Mouse (Mus musculus): ENCODE measurements around the gene Auts2.

The Auts2 gene

DNA sequence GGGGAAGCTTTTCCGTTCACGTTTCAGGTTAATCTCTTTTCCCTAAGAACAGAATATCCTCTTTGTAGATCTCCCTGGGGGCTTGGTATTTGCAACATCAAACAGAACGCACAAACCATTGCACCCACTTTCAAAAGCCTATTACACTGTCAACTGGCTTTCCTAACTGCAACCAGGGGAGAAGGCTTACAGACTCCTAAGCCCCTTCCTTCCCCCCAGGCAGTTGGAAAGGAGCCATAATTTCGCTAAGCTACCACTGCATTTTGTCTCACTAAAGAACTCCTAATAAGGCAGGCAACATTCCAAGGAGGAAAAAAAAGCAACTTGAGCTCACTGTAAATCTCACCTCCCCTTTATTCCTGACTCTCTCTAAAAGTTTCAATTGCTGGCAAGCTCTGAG, 470.8 kb downstream of the Auts2 start:
- DNase-seq: no peak

DNA sequence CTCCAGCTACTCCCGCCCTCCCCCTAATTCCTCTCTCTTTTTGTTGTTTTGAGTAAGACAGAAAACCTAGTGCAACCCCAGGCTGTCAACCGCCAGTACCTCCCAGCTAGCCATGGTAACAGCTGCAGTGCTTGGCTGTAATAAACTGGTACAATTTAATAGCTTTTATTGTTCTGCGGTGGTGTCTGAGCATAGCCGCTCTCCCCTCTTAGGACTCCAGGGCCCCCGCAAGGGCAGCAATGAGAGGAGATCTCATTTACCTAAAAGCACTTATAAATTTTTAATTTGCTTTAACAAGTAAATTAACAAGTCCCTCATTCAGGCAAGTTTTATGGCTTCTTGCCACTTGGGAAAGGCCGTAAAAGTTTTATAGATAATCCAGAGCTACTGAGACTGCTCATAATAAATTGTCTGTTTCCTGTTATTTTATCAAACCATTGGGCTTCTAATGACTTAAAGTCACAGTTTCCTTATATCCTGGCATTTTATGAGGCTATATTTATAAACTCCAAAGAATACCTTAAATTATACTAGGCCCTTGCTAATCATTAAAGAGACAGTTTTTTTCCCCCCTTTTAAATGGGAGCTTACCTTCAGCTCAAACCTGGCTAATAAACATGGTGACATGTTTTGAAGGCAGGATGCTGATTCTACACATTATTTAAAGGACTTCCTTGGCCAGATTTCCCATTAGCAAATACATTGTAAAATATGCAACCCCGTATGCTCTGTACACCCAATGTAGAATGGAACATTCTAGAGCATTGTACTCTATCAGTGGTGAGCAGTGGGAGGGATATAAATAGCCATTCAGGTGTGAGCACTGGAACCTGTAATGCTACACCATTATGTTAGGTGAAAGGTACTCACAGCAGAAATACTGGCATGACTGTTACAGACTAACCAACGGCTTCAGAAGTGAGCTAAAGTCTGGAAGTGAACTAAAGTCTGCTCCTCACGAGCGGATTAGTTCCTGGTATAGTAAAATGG, 475.1 kb downstream of the Auts2 start:
- DNase-seq: no peak

DNA sequence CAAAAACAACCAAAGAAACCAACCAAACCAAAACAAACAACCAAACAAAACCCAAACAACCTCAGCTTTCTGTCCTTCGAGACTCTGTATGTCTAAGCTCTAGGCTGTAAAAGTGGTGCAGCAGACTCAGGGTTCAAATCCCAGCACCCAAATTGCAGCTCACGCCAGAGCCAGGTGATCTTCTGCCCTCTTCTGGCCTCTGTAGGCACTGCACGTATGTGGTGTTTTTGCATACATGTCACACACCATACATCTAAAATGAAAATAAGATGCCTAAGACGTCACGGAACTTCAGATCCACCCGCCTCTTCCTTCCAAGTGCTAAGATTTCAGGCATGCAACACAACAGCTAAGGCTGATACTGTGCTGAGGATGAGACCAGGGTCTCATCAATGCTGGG, 483.0 kb downstream of the Auts2 start:
- no peak for DNase-seq

DNA sequence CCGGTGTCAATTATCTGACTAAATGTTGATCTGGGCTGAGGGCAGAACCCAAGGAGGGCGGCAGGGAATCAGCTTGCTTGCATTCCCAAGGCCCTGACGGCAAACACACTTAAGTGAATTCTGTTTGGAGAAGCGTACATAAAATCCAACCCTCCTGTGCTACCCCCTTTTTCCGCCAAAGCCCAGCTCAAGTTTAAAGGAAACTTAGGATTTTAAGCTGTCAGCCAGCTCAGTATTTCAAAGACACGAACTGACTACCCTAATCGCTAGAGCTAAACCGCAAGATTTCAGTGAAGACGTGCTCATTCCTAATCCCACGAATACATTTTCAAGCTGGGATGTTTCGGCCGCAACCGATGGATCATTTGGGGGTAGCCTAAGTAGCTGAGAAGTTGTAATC, 490.5 kb downstream of the Auts2 start:
- no peak for DNase-seq

DNA sequence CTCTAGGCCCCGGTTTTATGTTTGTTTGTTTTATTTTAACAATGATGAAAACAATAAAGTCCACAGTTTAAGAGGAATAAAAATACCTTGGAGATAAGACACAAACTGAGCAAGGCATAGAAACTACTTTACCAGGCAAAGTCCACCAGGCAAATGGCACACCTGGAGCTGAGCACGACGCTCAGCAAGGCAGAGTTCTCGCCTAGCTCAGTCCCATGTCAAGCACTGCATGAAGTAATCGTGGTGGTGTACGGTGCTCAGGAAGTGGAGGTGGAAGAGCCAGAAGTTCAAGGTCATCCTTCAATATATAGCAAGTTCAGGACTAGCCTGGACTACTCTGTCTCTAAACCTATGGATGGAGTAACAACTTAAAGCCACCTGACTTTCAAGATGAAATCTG, 503.6 kb downstream of the Auts2 start:
- DNase-seq: no peak

DNA sequence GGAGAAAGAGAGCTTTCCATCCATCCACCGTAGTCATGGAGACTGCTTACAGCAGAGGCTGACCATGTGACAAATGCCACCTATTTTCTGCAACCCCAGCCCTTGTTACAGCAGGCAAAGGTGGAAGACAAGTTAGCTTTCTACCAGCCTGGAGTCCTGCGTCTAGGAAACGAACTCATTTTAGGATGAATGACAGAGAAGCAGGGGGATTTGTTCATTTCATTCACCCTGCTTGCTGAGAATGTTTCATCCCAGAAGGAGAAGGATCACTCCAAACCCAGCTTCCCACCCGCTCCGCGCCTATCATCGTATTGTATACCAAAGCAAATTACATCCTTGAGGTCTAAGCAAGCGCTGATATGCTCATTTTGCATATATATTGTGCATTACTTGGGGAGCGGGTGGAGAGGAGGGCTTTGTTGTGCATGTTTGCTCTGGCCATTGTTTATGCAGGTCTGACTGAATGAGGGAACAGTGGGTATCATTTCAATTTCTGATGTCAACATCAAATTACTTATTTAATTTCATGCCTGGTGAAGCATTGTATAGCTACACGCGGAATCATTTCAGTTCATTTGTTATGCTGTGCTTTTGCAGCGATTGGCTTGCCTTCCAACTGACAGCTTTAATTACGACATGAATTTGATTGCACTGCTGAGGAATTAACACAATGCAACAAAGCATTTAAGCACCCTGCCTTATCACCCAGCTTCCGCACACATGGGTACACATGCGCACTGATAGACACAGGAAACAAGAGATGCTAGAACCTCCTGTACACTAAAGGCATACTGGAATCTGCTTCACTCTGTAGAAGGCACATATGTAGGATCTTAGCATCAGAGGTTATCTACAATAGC, 509.4 kb downstream of the Auts2 start:
- peak; percentile 27 for DNase-seq

DNA sequence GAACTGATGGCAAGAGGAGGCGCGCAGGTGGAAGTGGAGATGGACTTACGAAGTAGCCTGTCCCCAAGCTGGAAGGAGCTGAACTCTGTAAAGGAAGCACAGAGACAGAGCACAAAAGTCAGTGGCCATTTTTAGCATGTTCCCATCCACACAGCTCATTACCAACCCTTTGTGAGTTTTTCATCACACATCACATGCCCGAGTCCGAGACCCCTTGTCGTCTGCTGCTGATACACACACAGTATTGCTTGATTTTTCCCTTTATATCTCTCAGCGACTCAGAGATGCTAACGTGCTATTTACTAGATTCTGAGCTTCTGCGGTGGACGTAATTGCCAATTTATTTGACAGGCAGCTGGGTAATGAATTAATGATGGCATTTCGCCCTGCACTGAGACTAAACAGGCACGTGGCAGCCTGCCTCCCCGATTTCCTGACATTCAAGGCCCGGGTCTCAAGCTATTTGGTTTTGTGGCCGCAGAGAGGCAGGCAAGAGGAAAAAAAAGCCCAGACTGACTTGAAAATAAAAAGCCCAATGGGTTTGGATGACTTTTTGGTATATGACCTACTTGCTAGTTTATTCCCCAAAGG, 512.1 kb downstream of the Auts2 start:
- DNase-seq: no peak

DNA sequence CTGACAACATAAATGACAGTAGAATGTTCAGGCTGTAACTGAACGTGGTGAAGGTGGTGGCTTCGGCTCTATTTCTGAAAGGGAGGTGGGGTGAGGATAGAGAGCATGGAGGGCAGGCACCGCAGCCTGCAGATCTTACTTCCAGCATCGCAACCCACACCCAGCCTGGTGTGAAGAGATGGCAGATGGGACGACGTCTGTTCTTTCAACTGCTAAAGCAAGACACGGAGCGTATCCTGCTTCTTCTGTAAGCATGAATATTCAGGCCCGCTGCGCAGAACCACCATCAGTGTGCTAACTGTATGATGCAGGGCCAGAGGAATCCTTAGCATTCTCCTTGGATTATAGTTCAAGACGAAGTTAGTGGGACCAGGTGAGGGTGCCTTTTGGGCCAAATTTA, 513.5 kb downstream of the Auts2 start:
- peak; percentile 93 for DNase-seq

DNA sequence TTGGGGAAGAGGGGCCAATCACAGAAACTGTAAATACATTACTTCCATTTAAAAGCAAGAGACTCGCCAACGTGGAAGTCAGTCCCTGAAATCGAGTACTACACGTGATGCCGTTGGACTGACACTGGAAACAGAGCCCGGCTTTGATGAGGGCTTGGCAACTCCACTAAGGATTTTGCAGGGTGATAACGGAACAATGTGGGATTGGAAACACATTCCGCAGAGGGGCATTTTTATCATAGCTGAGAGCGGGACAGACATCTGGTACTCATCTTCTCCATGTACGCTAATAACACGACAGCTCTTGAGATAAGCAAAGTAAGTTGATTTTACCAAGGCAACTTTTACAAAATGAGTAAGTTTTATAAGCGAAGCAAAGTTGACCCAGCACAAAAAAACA, 514.1 kb downstream of the Auts2 start:
- DNase-seq: no peak

DNA sequence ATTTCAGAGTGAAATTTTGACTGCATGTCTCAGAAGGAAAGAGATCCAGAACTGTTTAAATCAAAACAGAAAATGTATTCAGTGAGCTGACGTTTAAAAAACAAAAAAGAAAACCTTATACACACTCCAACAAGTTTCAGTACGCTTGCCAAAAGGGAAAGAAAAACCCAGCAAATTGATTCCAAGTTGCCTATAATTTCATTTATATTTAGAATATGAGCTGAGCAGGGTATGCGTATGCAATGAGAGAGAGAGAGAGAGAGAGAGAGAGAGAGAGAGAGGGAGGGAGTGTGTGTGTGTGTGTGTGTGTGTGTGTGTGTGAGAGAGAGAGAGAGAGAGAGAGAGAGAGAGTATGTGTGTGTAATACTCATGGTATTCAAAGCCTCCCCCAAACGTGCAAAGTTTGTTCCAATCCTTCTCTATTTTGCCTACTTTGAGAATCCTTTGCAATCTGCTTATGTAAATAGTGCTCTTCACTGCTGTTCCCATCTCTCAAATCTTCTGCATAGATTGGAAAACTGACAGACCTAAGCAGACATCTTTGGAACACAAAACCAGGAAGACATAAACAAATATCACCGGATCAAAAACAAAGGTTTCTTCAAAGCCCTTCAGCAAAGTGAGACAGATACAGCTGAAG, 515.2 kb downstream of the Auts2 start:
- DNase-seq: no peak

DNA sequence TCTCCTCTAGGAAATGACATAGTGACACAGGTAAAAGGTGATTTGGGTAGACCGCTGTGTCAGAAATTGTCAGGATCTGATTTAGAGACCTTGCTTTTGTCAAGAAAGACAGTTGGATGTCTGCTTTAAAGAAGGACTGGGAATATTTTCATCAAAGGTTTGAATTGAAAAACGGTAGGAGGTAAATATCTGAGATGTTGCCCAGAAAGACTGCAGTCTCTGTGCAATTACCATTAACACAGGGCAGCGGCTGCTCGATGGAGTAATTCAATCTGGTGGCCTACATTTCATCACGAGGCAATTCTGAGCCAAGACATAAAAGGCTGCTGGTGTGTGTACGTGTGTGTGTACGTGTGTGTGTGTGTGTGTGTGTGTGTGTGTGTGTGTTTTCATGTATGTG, 529.8 kb downstream of the Auts2 start:
- no peak for DNase-seq

DNA sequence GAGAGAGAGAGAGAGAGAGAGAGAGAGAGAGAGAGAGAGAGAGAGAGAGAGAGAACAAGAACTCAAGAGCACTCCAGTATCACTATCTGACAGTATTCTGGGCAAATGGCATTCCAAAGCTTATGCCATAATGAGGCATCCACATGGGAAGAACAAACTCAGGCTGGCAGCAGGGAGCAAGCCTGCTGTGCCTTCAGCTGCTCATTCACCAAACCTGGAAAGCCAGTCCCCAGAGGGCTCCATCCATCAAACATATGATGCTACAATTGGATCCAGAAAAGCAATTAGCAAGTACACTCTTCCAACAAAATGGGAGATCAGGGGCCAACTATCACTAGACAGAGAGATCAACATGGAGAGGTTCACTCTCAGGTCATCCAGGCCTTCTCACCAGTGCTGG, 531.3 kb downstream of the Auts2 start:
- peak; percentile 69 for DNase-seq

DNA sequence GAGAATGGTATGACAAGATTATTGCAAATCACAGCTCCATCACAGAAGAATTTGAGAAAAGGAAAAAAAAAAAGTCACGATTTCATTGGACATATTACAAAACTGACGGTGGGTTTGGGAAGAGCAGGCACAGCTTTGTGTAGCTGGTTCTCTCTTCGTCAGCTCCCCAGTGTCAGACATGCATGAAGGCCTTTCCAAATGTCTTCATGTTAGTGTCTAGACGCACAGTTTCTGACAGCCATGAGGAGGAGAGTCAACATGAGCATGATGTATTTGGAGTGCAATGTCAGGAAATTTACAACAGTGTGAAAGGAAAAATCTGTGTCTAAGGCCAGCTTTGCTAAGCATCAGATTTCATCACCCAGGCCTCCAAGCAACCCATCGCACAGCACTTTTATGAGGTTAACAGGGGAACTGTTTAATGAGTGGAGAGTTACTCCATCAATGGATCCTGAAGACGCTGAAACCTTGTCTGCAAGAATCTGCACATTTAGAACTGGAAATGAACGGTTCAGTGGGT, 534.4 kb downstream of the Auts2 start:
- no peak for DNase-seq

DNA sequence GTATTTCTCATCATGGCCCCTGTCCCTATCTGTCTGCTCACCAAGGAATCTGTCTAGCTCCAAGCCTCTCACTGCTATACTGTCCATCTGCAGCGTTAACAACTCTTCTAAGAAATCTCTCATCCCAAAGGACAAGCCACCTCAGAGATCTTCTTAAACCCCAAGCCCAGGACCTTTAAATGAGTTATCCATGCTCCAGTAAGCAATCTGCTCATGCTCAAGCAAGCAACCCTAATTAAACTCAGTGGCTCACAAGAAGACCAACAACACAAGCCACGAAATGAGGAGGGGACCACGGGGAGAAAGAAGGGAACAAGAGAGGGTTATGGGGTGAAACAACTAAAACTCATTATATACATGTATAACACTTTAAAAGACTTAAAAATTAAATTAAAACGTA, 535.2 kb downstream of the Auts2 start:
- DNase-seq: no peak

DNA sequence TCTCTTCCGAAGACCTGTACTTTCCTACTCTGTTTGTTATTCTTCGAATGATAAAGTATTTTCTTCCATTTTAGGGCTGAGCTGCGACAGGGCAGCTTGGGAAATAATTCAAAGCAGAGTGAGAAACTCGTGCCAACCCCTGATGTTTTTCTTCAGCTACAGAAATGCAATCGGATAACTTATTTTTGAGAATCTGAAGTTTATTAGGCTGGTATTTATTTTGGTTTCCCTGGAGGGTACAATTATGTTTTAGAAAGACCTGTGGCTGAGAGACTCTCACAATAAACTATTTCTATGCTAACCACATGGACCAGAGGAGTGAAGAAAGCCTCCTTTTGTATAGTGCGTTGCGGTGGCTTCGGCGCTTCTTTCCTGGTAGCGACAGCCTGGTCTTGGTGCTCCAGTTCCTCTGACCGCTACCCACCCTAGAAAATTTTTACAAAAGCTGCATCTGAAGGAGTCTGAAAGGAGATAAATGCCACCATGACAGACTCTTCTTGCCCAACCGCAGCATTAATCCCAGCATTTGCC, 550.4 kb downstream of the Auts2 start:
- no peak for DNase-seq

DNA sequence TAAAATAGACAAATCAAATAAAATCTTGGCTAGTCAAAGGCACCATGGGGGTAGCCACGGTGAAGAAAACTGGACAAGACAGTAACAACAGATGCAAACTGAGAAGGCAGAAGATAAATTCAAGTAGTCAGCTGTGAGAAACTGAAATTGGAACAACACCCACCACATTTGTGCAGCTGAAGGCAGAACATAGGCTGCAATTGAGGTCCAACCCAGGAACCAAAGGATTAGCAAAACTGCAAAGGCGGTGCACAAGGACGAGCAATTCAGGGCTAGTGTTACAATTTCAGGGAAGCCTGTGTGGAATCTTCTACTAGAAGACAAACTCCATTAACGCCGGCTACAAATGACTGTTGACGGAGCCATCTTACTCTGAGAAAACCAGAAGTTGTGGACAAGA, 550.9 kb downstream of the Auts2 start:
- DNase-seq: peak; percentile 11

DNA sequence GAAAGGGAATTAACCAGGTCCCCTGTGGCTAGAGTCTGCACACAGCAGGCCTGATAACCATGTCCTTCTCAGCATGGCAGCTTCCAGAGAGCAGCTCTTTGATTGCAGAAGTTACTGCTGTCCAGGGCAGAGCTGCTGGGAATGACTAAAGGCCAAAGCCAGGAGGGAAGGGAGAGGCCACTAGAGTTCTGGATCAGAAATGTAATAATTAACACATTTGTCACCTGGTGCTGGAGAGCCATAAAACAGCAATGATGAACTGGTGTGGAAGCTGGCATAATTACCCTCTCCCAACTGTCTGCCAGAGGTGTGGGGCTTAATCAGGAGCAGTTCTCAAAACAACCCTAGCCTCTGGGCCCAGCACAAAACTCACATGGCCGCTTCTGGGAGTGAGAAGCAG, 552.6 kb downstream of the Auts2 start:
- no peak for DNase-seq

DNA sequence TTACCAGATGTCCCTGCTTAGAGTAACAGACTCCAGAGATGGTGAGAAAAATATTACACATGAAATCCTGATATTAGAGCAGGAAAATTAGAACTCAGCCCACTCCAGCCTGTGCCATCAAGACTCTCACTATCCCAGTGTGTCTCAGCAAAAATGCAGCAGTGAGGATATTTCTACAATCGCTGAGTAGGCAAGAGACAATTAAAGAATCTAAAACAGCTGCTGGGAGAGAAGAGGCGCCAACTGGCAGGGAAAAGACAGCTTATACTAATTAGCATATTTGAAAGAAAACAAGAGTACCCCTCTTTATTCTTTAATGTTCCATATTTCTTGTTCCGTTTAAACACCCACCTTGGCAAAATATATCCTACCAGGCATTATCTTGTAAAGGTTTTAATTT, 561.7 kb downstream of the Auts2 start:
- DNase-seq: no peak

DNA sequence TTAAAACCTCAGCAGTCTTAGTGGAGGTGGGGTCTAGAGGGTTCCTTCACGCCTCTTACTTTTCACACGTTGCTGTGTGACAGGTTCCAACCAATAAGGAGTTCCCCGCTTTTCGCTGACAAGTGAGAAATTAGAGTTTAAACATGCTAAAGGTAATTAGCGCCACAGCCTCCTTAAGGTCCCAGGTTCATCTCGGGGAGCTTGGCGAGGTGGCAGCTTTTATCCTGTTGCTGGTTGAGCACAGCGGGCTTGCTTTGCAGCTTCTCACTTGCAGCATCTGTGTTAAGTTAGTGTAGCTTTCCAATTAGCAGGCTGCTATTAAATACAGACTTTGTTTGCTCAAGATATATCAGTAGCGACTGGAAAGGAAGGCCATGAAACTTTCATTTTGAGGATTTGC, 564.2 kb downstream of the Auts2 start:
- DNase-seq: no peak

DNA sequence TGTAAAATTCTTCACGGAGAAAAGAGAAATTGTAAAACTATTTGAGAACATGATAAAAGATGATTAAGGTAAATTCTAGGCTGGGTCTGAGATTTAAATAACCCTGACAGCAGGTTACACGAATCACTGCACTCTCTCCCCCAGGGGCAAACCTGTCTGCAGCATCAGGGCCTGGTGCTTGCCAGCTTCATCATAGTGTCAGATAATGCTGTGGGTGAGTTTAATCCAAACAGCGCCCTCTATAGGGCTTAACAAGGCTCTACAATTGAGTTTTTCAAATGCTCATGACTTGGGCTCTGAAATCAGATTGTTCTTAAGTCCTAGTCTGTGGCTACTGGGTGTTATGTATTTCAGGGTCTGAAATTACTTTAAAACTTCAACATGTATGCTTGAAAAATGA, 565.6 kb downstream of the Auts2 start:
- DNase-seq: no peak

DNA sequence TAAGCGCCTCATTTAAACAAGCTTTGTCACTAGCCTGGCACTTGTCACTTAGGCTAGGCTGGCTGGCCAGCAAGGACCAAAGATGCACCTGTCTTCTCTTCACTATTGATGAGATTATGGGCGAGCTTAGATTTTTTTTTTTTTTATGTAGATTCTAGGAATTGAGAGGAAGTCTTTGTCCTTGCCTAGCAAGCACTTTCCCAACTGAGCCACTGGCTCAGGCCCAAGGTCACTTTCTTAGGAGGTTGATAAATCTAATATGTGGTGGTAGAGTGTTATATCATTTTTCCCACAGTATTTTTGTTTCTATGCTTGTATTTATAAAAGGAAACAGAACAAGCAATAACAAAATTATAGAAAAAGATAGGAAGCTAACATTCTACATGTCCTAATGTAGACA, 571.2 kb downstream of the Auts2 start:
- DNase-seq: no peak

DNA sequence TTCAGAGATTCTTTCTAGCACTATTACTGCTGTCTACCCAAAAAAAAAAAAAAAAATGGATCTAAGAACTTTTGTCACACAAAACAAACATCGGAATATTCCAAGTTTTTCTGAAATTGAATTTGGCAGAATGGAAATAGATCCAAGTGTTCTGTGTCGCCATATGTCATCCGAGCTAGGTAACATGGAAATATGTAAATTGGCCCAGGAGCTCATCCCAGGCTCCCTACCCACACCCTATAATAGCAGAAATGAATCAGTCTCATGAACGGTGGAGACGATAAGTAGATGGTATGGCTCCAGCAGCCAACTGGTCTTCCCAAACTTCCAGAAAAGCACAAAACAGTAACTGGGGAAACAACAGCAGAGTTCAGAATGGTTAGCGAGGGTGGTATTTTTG, 577.6 kb downstream of the Auts2 start:
- DNase-seq: peak; percentile 33

DNA sequence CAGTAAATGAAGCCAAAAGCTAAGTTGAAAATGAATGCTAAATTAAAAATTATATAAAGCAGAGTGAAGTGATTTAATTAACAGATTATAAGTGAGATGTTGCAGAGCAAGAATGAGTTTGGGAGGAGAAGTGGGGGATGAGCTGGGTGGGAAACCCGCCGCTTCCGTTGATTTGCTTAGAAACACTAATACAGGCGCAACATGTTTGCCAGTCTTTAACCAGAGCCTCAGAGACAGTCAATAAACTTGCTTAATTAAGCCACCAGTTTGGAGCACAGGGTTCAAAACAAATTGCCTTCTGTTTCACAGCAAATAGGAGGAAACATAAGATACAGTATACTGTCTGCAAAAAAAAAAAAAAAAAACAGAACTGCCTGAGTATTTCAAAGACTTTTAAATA, 579.6 kb downstream of the Auts2 start:
- DNase-seq: no peak
